Mouse (Mus musculus) mesoderm, embryonic 11.5 days (tissue): ENCODE data around the gene Crispld2.

Experiments
- DNase-seq: peaks from one replicate; pipeline ENCODE4 v3.0.0-alpha.2; 2012; ENCODE audit warnings: low read depth, low spot score

The Crispld2 gene

DNA sequence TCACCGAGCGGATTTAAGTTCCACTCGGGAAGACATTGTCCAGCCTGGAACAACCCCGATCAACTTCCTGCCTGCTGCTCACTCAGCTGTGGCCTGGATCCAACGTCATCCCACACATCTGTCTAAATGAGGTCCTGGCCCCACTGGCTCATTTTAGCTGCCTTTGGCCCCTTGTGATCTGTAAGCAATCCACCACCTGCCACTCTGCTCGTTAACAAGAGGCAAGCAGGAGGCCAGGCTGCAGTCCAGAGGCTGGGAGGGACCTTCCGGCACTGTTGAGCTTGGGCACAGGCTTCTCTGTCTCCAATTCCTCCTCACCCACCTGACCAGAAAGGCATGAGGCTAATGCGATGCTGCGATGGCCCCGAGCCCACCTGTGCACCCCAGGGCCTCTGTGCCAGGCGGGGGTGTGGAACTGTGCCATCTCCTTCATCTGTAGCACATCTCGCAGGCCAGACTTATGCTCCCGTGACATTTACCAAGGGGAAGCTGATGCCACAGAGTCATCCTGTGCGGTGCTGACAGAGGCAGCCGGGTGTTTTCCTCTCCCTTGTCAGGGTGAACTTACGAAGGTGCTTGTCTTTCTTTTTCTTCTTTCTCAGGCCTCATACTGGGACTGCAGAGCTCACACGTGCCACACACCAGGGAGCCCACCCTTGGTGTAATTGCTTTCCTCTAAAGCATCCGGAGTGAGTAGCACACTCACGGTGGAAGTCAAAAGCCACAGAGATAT, 75.9 kb downstream of the Crispld2 start:
- DNase-seq: peak; percentile 18

DNA sequence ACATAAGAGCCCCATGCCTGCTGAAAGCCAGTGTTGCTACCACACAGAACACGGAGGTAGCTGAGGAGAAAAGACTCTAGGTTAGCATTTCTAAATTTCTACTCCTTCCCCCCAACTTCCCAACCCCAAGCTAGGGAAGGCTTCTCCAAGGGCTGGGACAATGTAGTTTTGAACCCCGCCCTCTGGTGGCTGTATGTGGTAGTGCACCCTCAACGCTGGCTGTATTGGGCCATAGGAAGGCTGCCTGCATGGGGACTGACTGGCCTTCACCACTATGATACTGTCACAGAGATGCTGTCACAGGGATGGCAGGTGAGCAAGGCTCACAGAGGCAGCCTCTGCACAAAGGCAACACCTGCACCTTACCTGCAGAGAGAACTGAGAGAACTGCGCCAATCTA, 79.4 kb downstream of the Crispld2 start:
- DNase-seq: peak; percentile 85

DNA sequence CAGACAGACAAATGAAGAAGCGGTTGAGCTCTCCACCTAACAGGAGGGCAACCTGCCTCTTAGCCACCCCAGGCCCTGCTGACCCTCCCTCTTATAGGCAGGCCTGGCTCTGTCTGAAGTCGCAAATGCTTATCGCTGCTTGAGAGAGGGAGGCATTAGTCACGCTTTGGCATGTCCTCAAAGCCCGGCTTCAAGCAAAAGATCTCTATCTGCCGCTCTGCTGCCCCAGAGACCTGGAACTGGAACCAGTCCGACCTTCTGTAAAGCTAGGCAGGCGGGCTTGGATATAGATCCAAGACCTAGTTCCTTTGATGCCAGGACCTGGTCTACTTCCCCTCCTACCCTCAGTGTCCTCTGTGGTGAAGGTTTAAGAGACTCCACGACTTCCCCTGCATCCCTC, 80.0 kb downstream of the Crispld2 start:
- no peak for DNase-seq

DNA sequence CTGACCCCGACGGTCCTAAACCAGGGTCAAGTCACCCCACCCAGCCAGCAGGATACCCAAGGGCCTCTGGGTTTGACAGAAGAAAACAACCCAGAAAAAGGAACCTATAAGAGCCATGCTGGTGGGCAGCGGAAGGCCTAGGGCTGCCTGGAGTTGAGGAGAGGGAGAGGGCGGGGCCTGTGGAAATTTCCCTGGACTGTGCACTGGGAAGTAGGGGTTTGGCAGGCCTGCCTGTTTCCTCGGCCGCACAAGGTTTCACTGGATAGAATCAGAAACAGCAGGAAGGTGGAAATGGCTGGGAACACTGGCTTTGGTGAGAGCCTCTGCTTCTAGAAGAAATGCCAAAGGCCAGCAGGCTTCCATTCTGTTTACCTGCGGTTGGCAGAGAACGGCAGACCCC, 80.6 kb downstream of the Crispld2 start:
- DNase-seq: no peak

DNA sequence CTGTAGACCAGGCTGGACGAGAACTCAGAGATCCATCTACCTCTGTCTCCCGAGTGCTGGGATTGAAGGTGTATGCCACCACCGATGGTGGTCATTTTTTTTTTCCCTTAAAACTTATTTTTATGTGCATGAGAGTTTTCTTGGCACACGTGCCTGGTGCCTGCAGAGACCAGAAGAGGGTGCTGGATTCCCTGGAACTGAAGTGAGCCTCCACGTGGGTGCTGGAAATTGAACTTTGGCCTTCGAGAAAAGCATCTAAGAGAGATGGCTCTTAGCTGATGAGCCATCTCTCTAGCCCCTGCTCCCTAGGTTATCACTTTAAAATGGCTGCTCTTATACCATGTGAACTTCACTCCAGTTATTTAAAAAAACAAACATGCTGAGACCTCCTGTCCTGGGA, 82.3 kb downstream of the Crispld2 start:
- DNase-seq: no peak

DNA sequence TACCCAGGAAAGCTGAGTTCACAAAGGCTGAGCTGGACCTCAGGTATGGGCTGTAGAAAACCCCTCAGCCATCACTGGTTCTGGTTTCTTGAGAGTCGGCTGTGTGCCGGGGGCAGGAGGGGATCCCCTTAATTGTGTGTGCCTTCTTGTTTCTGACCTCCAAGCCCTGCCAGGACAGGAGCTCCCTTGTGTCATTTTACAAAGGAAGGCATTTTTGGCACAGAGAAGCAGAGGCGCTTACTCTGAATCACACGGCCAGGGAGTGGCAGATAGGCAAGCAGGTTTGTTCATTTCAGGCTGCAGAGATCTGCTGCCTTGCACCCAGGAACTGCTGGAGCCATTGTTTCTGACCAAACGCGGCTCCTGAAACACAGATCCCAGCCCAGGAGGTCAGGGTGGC, 83.1 kb downstream of the Crispld2 start:
- DNase-seq: no peak

DNA sequence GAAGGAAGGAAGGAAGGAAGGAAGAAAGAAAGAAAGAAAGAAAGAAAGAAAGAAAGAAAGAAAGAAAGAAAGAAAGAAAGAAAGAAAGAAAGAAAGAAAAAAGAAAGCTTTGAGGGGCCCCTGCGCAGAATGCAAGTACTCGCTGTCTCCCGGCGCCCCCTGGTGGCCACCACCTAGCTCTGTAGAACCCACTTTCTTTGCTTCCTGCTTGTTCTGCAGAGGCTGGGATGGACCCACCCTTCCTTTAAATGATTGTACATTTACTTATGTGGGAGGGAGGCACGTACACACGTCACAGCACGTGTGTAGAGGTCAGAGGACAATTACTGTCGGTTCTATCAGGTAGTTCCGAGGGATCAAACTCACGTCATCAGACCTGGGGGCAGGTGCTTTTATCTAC, 85.8 kb downstream of the Crispld2 start:
- DNase-seq: peak; percentile 73

DNA sequence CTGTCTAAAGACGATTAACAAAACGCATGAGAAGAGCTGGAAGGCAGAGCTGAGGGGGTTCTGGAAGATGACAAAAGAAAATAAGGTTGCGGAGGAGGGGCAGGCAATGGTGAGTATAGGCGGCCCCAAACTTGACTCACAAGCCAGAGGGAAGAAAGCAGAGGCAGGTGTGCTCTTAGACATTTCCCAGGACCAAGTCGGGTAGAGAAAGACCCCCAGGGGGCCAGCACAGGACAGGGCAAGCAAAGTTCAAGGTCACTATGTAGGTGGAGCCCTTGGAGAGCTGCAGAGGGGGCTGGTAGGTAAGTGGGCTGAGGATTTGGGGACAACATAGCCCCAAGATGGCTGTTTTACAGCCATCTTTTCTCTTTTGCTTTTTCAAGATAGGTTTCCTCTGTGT, 87.1 kb downstream of the Crispld2 start:
- DNase-seq: no peak

DNA sequence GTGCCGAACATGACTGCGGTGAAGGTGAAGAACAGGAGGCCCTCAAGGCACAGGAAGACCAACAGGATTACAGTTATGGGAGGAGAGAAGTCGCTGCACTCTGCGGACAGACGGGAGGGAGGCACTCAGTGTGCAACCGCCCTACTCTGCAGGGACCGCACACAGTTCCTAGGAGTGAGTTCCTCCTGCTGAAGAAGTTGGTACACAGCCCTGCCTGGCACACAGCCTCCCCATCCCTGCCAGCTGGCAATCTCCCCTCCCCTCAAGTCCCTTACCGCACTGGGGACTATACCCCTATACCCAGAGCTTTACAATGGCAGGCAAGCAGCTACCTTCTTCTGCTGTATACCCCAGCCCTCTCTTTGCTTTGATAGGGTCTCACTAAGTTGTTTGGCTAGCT, 91.0 kb downstream of the Crispld2 start:
- DNase-seq: no peak

DNA sequence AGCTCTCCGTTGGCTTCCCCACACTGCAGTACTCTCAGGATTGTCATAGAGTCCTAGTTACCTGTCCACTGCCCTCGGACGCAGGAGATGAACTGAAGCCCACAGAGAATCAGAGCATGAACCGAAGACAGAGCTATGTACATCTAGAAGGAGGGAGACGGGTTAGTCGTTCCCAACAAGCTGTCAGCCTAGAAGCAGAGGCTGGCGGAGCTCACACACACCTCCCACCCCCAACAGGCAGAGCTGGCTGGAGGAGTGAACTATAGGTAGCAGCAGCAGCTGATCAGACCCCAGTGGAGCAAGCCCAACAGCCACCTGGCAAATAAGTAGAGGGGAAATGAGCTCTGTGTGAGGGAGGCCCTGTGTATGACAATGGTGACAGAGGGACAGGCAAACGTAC, 92.5 kb downstream of the Crispld2 start:
- no peak for DNase-seq

DNA sequence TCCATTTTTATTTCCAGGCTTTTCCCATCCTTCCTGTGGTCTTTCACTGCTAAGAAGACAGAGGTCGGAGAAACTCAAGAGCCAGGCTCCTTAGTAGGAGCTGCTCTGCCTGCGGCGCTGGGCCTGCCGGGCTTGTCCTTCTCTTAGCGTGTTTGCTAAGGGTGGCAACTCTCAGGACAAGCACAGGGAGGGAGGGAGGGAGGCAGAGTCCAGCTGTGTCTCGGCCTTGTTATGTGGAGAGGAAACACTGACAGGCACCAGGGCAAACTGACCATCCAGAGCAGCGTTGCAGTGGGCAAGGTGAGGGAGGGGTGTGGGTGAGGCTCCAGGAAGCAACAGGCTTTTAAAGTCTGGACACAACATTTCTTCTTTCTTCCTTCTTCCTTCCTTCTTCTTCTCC, 97.3 kb downstream of the Crispld2 start:
- DNase-seq: no peak

DNA sequence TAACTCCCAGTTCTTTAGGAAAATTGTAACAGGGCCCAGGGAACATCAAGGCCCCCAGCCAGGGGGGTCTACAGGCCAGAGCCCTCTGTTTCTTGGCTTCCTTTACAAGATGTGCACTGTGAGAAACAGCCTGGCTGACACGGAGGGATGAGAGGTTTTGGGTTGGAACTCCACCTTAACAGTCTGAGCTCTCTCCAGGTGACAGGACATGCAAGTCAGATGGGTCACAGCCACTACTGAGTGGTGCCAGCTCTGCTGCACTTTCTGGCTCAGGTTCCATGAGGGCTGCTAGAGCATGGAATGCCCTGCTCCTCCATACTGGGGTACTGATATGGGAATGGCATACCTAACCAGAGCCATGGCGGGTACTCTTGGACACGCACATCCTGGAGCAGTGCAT, 98.8 kb downstream of the Crispld2 start:
- no peak for DNase-seq

DNA sequence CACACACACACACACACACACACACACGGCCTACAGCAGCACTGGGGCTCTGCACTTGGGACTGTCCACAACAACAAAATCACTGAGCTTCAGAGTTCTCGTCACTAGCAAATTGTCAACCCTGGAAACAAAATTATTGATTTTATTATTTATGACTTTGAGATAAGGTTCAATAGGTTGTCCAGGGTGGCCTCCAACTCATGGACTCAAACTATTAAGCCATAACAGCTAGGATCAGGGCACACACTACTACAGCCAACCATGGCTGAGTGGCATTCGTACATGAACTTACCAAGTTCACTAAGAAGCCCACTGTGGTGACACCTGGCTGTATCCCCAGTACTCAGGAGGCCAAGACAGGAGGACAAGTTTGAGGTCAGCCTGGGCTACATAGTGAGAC, 100.9 kb downstream of the Crispld2 start:
- DNase-seq: no peak

DNA sequence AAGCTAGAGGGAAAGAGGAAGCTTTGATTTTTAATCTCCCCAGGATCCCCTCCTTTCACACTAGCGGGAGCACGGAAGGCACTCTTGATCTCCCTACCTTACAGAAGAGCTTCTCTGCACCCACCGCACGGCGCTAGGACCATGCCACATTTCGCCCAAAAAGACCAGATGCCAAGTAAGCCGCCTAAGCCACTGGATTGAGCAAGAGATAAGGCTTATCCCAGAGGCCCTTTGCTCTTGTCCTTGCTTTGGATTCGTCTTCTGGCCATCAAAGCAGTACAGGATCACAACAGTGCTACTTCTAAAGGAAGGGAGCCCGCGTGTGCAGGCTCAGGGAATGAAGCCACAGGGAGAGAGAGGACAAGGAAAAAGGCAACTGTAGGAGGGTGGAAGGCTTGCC, 102.6 kb downstream of the Crispld2 start:
- no peak for DNase-seq

DNA sequence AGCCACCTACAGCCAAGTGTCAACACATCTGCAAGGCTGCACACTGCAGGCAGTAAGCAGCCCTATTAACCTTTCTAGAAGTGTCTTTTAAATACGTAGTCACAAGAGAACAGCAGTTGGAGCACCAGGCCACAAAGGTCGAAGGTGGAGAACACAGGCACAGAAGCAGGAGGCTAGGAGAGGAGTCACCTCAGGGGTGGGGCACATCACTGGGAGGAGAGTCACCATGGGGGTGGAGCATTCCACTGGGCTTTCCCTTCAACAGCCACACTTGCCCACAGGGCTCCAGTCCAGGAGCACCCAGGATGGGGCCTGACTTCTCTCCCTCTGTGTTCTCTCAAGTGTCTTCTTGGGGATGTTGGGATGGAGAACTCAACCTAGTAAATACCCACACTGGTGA, 104.2 kb downstream of the Crispld2 start:
- DNase-seq: no peak

DNA sequence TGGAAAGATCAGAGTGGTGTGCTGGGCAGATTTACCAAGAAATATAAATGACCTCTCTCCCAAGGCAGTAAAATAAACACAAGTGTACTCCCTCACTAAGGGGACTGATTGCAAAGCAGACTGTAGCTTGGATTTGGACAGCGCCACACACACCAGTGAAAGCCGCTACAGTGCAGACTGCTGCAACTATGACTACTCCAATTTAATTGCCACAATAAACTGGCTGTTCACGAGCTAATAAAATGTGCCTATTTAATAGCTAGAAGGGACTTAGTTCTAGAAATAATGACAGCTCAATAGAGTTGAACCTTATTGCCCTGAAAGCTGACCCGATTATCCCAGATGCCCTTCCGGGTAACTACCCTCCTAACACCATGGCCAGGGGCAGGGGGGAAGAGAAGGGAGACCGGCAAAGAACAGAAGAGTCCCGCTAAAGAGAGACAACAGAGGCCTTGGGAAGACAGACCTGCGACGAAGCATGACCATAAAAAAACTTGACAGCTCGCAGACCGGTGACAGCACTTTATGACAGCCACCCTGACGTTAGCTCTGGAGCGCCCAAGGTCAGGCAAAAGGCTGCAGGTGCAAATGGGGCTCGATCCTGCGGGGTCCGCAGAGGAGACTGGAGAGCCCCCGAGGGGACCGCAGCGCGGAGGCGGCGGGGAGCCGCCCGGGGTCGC, 108.3 kb downstream of the Crispld2 start:
- DNase-seq: no peak

DNA sequence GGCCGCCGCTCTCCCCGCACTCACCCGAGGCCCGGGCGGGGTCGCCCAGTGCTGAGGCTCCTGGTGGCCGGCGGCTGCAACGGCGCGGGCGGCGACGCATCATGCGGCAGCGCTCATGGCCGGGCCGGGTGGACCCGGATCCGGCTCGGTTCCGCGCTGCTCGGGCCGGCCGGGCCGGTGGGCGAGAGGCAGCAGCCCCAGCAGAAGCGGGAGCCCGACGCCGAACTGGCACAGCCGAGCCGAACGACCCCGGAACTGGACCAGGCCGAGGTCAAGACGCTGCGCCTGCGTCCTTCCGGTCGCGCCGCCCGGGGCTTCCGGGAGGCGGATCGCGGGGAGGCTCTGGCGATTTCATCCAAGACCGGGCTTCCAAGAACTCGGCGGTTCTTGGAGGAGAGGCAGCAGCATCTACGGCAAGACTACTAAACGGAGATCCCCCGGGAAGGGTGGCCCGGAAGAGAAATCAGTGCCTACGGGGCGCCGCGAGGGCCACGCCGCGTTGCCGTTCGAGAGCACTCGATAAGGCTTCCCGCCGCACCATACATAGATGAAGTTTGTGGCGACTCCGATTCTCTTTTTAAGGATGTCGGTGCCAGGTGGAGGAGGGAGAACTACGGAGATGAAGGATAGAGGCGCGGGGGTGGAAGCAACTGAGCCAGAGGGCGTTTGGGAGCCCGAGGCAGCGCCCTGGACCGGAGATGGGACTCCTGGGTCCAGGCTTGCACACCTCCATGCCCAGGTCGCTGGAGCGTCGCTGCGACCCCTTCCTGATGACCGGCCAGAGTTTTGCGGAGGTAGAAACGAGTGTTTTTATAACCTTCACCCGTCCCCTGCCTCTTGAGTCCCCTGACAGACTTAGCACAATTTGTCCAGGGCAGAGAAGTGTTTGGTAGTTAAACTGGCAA, 109.1 kb downstream of the Crispld2 start, which contains the start of gene Zdhhc7:
TSS of gene Zdhhc7 (minus strand) at position 415 of the 905 bp plus-strand sequence.
- DNase-seq: peak; percentile 64
